Mouse (Mus musculus): ENCODE data around the gene Tcf21.

DNA sequence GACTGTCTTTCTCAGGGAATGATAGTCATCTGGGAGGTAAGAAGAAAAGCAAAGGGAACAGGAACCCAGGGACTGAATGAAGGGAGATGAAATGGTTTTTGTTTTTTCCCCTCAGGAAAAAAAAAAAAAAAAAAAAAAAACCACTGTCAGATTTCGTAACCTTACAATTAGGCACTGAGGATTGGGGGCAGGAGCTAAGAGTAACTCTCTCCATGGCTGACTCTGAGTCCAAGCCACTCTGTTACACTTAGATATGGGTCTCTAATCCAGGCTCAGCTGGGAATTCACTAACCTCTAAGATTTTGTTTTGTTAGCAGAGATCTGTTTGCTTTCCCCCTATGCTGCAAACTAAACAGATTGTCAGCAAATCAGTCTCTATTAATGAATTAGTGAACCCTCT is 1.3 kb upstream of the Tcf21 start:
- TF ChIP-seq POLR2A (IDR thresholded peaks at IDR 0.05; ENCODE audit: insufficient read length, low read depth) = no peak
- no peak for TF ChIP-seq TCF12 (IDR thresholded peaks at IDR 0.05; ENCODE audit: insufficient read depth, poor library complexity, severe bottlenecking)
- TF ChIP-seq POLR2AphosphoS2 (IDR thresholded peaks at IDR 0.05; ENCODE audit: insufficient read length, low read depth) = no peak
- TF ChIP-seq USF1 (IDR thresholded peaks at IDR 0.05; ENCODE audit: low read depth) = no peak
- no peak for TF ChIP-seq MYOD1 (IDR thresholded peaks at IDR 0.05; ENCODE audit: control insufficient read depth in 1 of 3, insufficient read length in 2 of 3, low read depth in 2 of 3)

Data from myocyte (in vitro differentiated cells).